Mouse (Mus musculus) lung, postnatal 0 days (tissue): ENCODE measurements around the gene Pifo. TPM values are rescaled to one million over a fixed set of nuclear protein-coding genes. Genes with fewer than 3 reads are reported as not detected.

Source experiments
- ATAC-seq: fragments of 200-750 bp; cut with Nextera tagmentation; 2 replicates; pipeline ENCODE4 v1.8.0; 2017; ENCODE audit warnings: moderate library complexity
- DNase-seq: peaks from one replicate; pipeline ENCODE4 v3.0.0-alpha.2; 2016; ENCODE audit warnings: low spot score
- H3K27ac ChIP-seq: fragments of 300-500 bp; sonication (generic); 2 replicates; pipeline ENCODE4 v1.5.1; 2014; ENCODE audit warnings: antibody characterized with exemption, mild to moderate bottlenecking, low read length, mixed read lengths
- H3K27me3 ChIP-seq: fragments of 300-500 bp; sonication (generic); replicated peaks from 2 replicates; pipeline ENCODE4 v1.6.1; 2014; ENCODE audit warnings: low read length, mixed read lengths; ENCODE audit not compliant: insufficient read depth
- H3K36me3 ChIP-seq: fragments of 300-500 bp; sonication (generic); 2 replicates; pipeline ENCODE4 v1.6.1; 2014; ENCODE audit warnings: low read length, mixed read lengths; ENCODE audit not compliant: insufficient read depth
- H3K4me1 ChIP-seq: fragments of 300-500 bp; sonication (generic); 2 replicates; pipeline ENCODE4 v1.6.1; 2014; ENCODE audit warnings: antibody characterized with exemption, low read depth, low read length, mixed read lengths; ENCODE audit not compliant: insufficient read depth
- H3K4me2 ChIP-seq: fragments of 300-500 bp; sonication (generic); replicated peaks from 2 replicates; pipeline ENCODE4 v1.6.1; 2014; ENCODE audit warnings: low read depth, mild to moderate bottlenecking, low read length, moderate library complexity, mixed read lengths
- H3K4me3 ChIP-seq: fragments of 300-500 bp; sonication (generic); 2 replicates; pipeline ENCODE4 v1.5.1; 2014; ENCODE audit warnings: low read depth, low read length
- H3K9ac ChIP-seq: fragments of 300-500 bp; sonication (generic); replicated peaks from 2 replicates; pipeline ENCODE4 v1.6.1; 2014; ENCODE audit warnings: low read depth, mild to moderate bottlenecking
- H3K9me3 ChIP-seq: fragments of 300-500 bp; sonication (generic); 2 replicates; pipeline ENCODE4 v1.6.1; 2016; ENCODE audit warnings: low read length, mixed read lengths
- CTCF ChIP-seq: IDR thresholded peaks from 2 replicates; pipeline ENCODE4 v1.5.1; 2016; ENCODE audit warnings: antibody characterized with exemption, mild to moderate bottlenecking
- EP300 ChIP-seq: IDR thresholded peaks from 2 replicates; pipeline ENCODE4 v1.6.1; 2016; ENCODE audit warnings: antibody characterized with exemption, mild to moderate bottlenecking, control low read depth
- WGBS: fragments of 180-500 bp; shearing (Covaris S2); extraction: QIAGEN DNeasy Blood & Tissue Kit; methylation state at CpG from one replicate; pipeline ENCODE4 v1.1.7; 2014; 5-methylcytosine and 5-hydroxymethylcytosine counted together
- polyA plus RNA-seq: library from polyadenylated mRNA; unstranded; fragments of >200 nt; fragmentation: Nextera tagmentation; extraction: Ambion mirVana; gene quantifications from 2 replicates; pipeline ENCODE4 v1.2.1, GENCODE M21; 2015

Pifo gene
- polyA plus RNA-seq, 1 experiment from 2014 or later: 18.5 TPM

DNA sequence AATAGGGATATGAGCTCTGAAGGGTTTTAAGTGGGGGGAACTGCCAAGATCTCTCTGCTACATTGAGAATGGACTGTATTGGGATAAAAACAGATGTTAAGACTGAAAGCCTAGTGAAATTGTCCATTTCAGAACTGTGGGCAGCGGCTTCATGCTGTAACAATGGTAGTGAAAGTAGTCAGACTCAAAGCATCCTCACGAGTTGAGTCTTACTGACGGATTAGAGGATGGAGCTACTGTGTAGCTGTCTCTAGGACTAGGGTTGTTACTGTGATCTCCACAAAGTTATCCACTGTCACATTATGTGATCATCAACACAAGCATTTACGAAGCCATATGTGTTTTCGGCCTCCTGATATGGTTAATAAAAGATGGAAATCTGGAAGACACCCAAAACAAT, 56.2 kb downstream of the Pifo start:
- Histone ChIP-seq H3K36me3 (peaks cover 14% of the 10 kb centered on the region; the same call in 1 of the 2 replicates), H3K27me3 (no peaks in the 10 kb centered on the region), H3K9me3 (no peaks in the 10 kb centered on the region), H3K9ac (peak overlapping the region; percentile 98), H3K27ac (peak overlapping the region; percentile 97), H3K4me2 (peak overlapping the region; percentile 75), H3K4me3 (peak overlapping the region; percentile 94), H3K4me1 (peaks cover 13% of the 10 kb centered on the region; the same call in 1 of the 2 replicates)
- TF ChIP-seq EP300: no peak
- TF ChIP-seq CTCF: no peak
- no peak for ATAC-seq
- peak; percentile 23 for DNase-seq
- 36% methylated on average over 5 of the region's 5 CpGs for WGBS

- H3K27me3 ChIP-seq: no peaks in the 10 kb centered on the region
- H3K27ac ChIP-seq: no peak overlapping the region
- TF ChIP-seq EP300 (no peak), CTCF (peak; percentile 20)
- DNase-seq (no peak), ATAC-seq (no peak)
- 97% methylated on average over 1 of the region's 1 CpGs for whole genome bisulfite sequencing
- H3K4me2 ChIP-seq: no peak overlapping the region
- no peaks in the 10 kb centered on the region for H3K9me3 ChIP-seq
- peaks cover 6% of the 10 kb centered on the region; the same call in 1 of the 2 replicates for H3K36me3 ChIP-seq
- H3K4me1 ChIP-seq: peaks cover 13% of the 10 kb centered on the region; the same call in 1 of the 2 replicates
- H3K4me3 ChIP-seq: no peak overlapping the region
- H3K9ac ChIP-seq: no peak overlapping the region
Observed at GRCm38 (mm10) chr3:105957235-105957634, 57.2 kb downstream of the Pifo start.

DNA sequence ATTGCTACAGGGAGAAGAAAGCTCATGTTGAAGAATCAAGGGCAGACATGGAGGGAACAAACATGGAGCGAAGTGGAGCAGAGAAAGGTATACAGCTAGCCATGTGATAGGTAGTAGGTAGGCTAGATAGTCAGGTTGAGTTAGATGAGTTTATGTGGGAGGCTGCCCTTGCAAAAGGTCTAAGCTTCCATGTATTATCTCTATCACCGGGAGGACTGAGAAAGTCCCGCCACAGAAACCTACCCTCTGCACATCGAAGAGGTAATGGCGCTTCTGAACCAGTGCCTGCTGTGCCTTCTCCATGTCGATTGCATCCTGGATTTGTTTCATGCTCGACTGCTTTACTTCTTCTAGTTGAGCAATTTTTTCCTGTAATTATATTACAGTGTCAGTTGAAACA, 63.1 kb downstream of the Pifo start:
- no peak for ATAC-seq
- H3K9ac ChIP-seq: no peak overlapping the region
- no peak overlapping the region for H3K4me3 ChIP-seq
- H3K4me1 ChIP-seq: no peaks in the 10 kb centered on the region
- H3K36me3 ChIP-seq: peaks cover 23% of the 10 kb centered on the region; the same call in 1 of the 2 replicates
- 93% methylated on average over 7 of the region's 7 CpGs for WGBS
- no peak for DNase-seq
- H3K27ac ChIP-seq: no peak overlapping the region
- H3K4me2 ChIP-seq: no peak overlapping the region
- H3K27me3 ChIP-seq: no peaks in the 10 kb centered on the region
- H3K9me3 ChIP-seq: no peaks in the 10 kb centered on the region
- TF ChIP-seq EP300 (no peak), CTCF (no peak)

Other genes with a start within 250 kb of the Pifo start
- gene Rap1a, start 213.3 kb downstream of the Pifo start, polyA plus RNA-seq: 166 and 190 TPM in 2 replicates
- 0.82 and 0.89 TPM in 2 replicates for gene Adora3, start 143.8 kb downstream of the Pifo start, polyA plus RNA-seq
- 1.5 and 1.6 TPM in 2 replicates for gene Tmigd3, start 143.7 kb downstream of the Pifo start, polyA plus RNA-seq
- gene I830077J02Rik, start 82.0 kb downstream of the Pifo start, polyA plus RNA-seq: 1.2 and 1.9 TPM in 2 replicates
- 45.9 and 50.0 TPM in 2 replicates for gene Wdr77, start 55.3 kb downstream of the Pifo start, polyA plus RNA-seq
- gene Atp5f1, start 54.5 kb downstream of the Pifo start, polyA plus RNA-seq: 352 and 364 TPM in 2 replicates
- 0.95 and 1.0 TPM in 2 replicates for gene Ovgp1, start 40.9 kb downstream of the Pifo start, polyA plus RNA-seq
- 0.20 and 0.30 TPM in 2 replicates for gene Chil5, start 18.2 kb upstream of the Pifo start, polyA plus RNA-seq
- 47.1 and 69.6 TPM in 2 replicates for gene Chia1, start 98.6 kb upstream of the Pifo start, polyA plus RNA-seq
- 19.2 and 19.4 TPM in 2 replicates for gene Chil3, start 152.9 kb upstream of the Pifo start, polyA plus RNA-seq
- not detected in 2 replicates for gene Chil4, start 204.9 kb upstream of the Pifo start, polyA plus RNA-seq